Mouse (Mus musculus): ENCODE data around the gene Slc35b1. TPM values are rescaled to one million over a fixed set of nuclear protein-coding genes. Genes with fewer than 3 reads are reported as not detected.

The Slc35b1 gene
- total RNA-seq, 2 experiments from 2014 or later: 57.1 to 60.5 TPM

DNA sequence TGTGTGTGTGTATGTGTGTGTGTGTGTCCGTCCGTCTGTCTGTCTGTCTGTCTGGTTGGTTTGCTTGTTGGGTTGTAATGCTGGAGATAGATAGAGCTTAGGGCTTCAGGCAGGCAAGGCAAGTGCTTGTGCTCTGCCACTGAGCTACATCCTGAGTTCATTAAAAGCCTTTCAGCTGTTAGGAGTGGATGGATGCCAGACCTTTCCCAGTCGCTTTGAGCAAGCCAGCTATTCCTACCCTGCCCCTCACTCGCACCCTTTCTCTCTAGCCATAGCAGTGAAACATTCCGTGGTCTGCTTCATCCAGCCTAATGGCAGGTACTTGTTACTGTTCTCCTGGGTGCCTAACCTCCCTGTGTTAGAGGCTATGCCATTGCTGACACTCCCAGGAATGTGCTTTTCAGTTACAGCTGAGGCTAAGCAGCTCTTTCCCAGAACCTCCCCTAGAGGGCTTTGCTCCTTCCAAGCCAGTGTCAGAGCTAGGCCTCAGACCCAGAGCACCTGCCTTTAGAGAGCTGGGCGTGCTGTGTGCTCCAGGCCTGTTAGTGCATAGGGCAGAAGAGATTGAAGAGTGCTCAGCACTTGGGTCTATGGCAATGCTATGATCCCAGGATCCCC is 18.1 kb upstream of the Slc35b1 start:
- DNase-seq: peak; percentile 48

- DNase-seq: no peak
Measured at GRCm38 (mm10) chr11:95367011-95367735, 17.3 kb upstream of the Slc35b1 start.

DNA sequence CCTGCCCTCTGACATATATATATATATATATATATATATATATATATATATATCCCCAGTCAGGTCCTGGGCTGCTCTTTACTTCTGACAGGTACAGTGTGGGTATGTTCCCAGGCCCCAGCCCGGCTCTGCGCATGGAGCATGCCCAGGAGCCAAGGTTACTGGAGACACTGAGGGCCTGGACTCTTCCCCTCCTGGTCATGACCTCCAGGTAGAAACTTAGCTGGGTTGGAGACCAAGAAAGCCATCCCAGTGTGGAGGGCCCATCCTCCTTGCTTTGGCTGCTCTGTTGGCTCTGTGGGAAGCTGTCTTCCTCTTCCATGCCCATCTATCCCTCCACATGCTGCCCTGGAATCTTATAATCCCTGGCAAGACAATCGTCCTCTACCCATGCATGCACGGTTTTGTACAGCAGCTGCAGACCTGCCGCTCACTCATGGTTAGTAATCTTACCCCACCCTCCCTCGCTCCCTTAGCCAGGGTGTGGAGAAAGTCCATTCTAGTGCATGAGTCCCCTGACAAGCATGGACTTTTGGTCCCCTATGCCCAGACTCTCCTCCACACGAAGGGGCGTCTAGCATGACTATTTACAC is 16.2 kb upstream of the Slc35b1 start:
- no peak for DNase-seq

GRCm38 (mm10) chr11:95368871-95369270 is 15.6 kb upstream of the Slc35b1 start:
- DNase-seq: no peak

GRCm38 (mm10) chr11:95369964-95370890 is 14.3 kb upstream of the Slc35b1 start:
- peak; percentile 68 for DNase-seq

DNA sequence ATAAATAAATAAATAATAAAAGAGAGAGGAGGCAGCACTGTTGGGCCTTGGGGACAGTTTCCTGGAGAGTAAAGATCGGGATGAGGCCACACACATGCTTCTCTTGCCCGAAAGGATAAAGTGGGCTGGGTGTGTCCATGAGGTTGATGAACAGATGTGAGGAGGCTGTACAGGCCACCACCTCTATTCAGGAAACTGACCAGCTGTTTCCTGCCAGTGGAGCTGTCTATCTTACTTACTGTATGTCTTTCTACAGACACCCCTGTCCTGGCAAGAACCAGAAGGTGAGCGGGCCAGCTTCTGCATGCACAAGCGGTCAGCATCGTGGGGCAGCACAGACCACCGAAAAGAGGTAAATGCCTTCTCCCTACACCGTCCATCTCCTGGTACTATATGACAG is 13.3 kb upstream of the Slc35b1 start:
- no peak for DNase-seq

DNA sequence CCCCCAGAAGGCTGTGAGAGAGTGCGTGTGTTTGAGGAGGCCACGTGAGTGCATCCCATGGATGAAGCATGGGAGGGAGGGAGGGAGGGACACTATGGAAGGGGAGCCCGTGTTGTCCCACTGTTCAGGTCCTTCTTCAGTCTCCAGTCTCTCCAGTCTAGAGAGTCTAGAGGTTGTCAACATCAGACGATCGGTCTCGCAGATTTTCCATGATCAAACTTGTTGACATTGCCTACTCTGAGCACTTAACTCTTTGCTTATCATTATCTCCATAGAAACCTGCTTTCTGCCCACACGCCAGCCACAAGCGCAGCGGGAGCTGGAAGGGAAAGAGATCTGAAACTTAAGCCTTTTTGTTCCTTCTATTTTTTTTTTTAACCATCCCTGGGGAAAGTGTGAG is 5.6 kb upstream of the Slc35b1 start:
- DNase-seq: no peak

GRCm38 (mm10) chr11:95379552-95379951 is 4.9 kb upstream of the Slc35b1 start:
- no peak for DNase-seq

- DNase-seq: no peak
Measured at GRCm38 (mm10) chr11:95380711-95381110, 3.8 kb upstream of the Slc35b1 start.

DNA sequence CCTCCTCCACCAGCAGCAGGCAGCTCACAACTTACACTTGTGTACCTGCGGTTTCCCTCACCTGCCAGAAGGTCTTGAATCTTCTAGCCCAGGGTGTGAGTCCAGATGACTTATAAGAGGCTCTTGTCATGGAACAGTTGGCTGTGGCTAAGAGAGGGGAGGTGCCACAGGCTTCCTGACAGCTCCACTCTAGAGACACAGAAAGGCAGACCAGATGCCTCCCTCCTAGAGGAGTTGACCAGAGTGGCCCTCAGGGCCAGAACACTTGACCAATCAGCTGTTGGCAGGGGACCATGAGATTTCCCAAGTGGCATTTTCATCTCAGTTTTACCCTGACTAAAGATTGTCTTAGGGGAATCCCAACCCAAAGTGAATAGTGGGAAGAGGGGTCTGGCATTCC is 3.3 kb upstream of the Slc35b1 start:
- DNase-seq: no peak

DNA sequence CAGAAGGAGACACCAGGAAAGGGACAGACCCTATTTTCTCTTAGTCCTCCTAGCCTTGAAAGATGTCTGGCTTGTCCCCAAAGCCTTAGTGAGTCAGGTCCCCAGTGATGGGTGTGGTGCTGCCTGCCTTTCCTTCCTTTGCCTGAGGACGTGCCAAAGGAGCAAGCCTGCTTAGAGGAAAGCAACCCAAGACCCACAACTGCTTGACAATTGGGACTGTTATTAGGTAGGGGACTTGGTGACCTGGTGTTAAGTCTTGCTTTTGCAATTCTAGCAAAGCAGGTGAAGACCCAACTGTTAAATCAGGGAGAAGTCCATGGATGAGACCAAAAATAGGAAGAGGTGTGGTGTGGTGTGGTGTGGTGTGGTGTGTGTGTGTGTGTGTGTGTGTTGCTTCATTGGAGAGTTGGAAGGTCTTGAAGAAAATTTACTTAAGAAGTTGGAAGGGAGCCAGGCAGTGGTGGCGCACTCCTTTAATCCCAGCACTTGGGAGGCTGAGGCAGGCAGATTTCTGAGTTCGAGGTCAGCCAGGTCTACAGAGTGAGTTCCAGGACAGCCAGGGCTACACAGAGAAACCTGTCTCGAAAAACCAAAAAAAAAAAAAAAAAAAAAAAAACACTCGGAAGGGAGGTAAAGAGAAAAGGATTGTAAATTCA is 1.0 kb upstream of the Slc35b1 start:
- peak; percentile 48 for DNase-seq

DNA sequence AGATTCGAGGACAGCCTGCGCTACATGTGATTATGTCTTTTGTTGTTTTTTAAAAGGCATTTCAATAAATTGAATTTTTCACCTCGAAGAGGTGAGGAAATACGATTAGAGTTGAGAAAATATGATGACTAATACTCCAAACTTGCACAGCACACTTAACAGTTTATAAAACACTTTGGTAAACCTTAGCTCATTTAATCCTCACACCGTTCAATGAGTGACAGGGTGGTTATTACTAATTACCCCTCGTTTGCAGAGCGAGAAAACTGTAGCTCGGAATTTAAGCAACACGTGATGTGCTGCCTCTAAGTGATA is 531 bp upstream of the Slc35b1 start:
- DNase-seq: no peak

DNA sequence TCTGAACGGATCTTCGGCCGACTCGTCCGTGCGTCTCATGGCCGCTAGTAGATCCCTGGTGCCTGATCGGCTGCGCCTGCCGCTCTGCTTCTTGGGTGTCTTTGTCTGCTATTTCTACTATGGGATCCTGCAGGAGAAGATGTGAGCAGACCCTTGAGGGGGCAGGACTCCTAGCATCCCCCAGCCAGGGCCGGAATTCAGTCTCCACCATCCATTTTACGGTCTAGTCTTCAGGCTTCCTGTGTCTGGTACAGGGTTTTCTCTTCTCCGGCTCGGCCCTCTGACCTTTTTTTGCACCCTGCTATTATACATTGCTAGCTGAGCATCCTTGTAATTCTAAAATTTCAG is 455 bp downstream of the Slc35b1 start:
- no peak for DNase-seq

GRCm38 (mm10) chr11:95387354-95387753 is 2.9 kb downstream of the Slc35b1 start:
- DNase-seq: no peak

DNA sequence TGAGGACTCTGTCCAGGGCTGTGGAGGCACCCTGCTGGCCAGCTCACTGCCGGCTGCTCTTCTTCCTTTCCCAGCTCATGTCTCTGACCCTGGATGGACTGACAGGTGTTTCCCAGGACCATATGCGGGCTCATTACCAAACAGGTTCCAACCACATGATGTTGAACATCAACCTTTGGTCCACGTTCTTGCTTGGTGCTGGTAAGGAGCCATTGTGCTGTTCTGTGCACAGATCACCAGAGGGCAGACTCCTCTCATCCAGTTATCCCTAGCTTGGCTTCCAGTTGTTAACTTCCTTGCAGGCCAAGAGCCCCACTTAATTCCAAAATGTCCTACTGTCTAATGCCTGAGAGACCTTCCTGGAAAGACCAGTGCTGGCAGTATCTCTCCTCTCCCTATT is 4.5 kb downstream of the Slc35b1 start:
- DNase-seq: peak; percentile 31

- no peak for DNase-seq
Measured at GRCm38 (mm10) chr11:95390420-95390819, 5.9 kb downstream of the Slc35b1 start.

- DNase-seq: no peak
Measured at GRCm38 (mm10) chr11:95391201-95391600, 6.7 kb downstream of the Slc35b1 start.

DNA sequence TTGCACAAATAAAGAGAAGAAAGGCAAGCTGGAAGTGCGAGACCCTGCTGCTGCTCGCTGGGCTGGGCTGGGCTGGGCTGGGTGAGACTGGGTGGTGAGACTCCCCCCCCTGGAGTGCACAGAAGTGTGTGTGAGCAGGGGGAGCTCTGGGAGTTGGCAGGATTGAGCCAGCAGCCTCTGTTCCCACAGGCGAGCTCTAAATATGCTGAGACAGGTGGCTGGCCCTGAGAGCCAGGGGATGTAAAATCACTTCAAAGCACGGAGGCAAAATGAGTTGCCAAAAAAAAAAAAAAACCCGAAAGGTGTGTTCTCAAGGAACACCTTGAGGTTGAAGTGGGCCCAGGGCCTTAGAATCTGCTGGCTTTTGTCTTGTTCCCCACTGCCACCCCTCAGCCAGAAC is 7.3 kb downstream of the Slc35b1 start:
- peak; percentile 30 for DNase-seq

DNA sequence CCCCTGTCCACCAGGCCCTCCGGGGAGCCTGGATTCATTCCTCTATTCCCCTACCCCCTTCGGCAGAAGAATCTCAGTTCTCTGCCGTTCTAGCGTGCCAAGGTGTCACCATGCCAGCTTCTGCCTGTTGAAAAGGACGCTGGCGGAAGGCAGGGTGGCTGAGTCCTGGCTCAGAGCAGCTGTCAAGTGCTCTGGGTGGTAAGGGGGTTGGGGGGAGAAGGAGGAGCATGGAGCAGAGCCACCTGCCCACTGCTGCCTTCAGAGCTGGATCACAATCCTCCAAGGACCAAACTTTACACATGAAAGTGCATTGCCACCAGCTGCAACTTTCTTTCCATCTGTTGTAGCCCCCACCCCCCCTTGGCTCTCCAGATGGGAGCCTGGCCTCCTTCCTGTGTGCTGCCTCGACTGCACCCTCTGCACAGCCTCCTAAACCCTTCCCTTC is 7.8 kb downstream of the Slc35b1 start:
- peak; percentile 75 for DNase-seq

- no peak for DNase-seq
Measured at GRCm38 (mm10) chr11:95392708-95393499, 8.4 kb downstream of the Slc35b1 start.

- no peak for DNase-seq
Measured at GRCm38 (mm10) chr11:95393500-95393816, 9.0 kb downstream of the Slc35b1 start.

GRCm38 (mm10) chr11:95394112-95394511 is 9.6 kb downstream of the Slc35b1 start:
- DNase-seq: no peak
